Mouse (Mus musculus): ENCODE data around the gene Klhdc10.
"Not testable (repeated sequence)": the region's sequence is repeated elsewhere in the genome, so short reads cannot be mapped to it uniquely, and the experiment has no call there.

The Klhdc10 gene

GRCm38 (mm10) chr6:30401308-30402015 is at the start of gene Klhdc10:
Gene Klhdc10 (plus strand): TSS chr6:30401868.
- peak; percentile 99 for DNase-seq (ENCODE audit: low spot score in 2 of 2)

GRCm38 (mm10) chr6:30352762-30353161 is 48.9 kb upstream of the Klhdc10 start:
- no peak for DNase-seq (ENCODE audit: low spot score in 2 of 2)

- DNase-seq (ENCODE audit: low spot score in 2 of 2): peak; percentile 26 to 37
Measured at GRCm38 (mm10) chr6:30353661-30354060, 48.0 kb upstream of the Klhdc10 start.

GRCm38 (mm10) chr6:30354760-30355159 is 46.9 kb upstream of the Klhdc10 start:
- DNase-seq (ENCODE audit: low spot score in 2 of 2): peak; percentile 40 to 55

GRCm38 (mm10) chr6:30355701-30356100 is 46.0 kb upstream of the Klhdc10 start:
- DNase-seq (ENCODE audit: low spot score in 2 of 2): peak; percentile 23 to 40

DNA sequence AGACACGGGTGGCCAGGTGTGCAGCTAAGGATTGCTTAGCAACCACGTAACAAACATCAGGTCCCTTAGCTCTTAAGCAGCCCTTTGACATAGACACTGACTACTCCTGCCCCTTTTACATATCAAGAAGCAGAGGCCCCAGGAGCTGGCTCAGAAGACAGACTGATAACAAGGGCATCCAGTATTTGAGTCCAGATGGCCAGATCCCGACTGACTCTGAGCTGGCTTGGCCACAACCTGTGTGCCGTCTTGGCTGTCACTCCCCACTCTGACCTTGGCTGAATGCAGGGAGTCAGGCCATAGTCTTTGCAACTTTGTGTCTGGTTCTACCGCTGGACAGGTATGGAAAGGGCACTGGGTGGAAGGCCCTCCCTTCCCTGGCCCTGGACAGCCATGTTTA is 45.5 kb upstream of the Klhdc10 start:
- no peak for DNase-seq (ENCODE audit: low spot score in 2 of 2)

DNA sequence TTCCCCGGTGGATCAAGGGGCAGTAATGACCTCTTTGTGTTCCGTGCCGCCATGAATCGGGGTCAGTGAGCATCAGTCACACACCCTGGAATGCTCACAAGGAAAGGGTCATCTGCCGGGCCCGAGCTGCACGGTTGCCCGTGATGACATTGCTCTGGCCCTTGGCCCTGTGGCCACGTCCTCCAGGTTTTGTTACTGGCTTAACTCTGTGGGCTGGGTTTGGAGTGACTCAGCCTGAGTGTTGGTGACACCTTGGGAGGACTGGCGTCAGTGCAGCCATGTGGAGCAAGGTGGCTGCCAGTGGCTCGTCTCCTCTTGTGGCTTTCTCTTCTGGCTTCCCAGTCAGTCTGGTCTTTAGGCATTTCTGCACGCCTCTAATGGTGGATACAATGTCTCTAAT is 45.0 kb upstream of the Klhdc10 start:
- peak; percentile 45 to 68 for DNase-seq (ENCODE audit: low spot score in 2 of 2)

GRCm38 (mm10) chr6:30357561-30358177 is 44.0 kb upstream of the Klhdc10 start:
- DNase-seq (ENCODE audit: low spot score in 2 of 2): peak; percentile 78 to 85

DNA sequence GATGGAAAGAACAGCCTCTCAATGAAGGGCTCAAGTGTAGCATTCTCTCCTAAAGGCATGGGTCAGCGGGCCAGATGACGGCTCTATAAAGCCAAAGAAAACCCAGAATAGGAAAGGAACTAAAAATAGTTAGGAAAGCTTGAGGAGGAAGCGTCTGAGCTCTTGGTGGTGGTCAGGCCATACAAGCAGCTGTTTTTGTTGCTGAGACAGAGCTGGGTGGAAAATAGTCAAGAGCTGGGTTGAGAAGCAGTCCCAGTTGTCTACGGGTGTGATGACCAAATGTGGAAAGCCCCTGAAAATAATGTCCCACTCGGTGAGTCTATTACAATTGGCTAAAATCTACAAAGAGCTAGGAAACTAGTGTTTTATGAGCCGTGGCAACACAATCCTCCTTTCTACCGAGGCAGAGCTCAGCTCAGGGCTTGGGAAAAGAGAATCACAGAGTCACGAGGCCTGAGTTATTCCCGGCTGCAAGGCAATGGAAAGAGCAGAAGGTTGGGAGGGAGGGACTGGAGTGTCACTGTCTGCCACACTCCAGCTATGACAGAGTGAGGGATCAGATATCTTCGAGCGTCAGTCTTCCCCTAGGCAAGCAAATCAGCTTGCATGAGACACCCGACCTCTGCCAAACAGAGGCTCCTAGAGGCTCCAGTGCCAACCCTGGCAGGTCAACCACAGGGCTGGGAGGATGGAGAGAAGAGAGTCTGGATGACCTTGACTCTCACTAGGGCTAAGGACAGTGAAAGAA is 41.7 kb upstream of the Klhdc10 start:
- DNase-seq (ENCODE audit: low spot score in 2 of 2): no peak

DNA sequence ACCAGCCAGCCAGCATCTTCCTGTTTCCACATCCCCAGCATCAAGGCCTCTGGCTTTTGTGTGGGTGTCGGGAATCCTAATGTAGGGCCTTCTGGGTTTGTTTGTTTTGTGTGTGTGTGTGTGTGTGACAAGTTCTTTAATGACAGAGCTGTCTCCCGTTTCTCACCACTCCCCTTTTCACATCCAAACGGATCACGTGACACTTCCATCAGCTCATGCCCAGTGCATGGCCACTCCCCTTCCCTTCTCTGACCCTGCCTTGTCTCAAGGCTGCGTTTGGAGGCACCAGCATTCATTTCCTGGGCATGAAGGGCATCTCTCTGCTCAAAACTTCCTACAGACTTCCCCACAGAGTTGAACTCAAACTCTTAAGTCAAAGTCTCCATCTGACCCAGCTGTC is 37.9 kb upstream of the Klhdc10 start:
- no peak for DNase-seq (ENCODE audit: low spot score in 2 of 2)

GRCm38 (mm10) chr6:30369291-30369690 is 32.4 kb upstream of the Klhdc10 start:
- no peak for DNase-seq (ENCODE audit: low spot score in 2 of 2)

GRCm38 (mm10) chr6:30372627-30373369 is 28.9 kb upstream of the Klhdc10 start:
- no peak for DNase-seq (ENCODE audit: low spot score in 2 of 2)

DNA sequence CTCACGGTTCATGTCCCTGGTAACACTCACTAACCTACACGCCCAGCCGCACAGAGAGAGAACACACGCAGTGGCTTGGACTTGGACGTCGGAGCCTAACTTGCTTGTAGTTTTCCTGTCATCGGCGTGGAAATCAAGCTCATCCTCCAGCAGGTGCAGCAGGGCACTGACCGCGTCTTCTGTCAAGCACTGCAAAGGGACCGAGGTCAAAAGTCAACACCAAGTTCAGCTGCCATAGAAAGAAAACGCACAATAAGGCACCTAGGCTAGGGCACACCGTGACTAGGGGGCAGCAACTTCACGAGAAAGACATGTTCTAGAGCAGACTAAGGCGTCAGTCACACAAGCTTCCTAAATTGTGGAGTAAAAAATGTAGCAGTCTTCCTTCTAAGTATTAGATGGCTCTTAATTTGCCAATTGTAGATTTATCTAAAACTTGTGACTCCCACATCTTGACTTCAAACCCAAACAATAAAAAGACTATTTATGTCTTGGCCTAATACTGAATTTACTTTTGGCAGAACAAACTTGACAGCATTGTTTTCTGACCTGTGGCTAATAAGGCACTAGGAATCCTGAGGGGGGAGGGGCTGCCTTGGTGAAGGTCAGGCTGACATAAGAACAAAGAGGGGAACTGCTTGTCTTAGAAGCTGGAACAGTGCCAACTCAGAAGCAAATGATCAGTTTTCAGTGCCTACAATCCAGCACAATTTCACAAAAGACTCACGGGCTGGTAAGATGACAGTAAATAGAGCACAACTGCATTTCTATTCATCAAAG is 26.7 kb upstream of the Klhdc10 start:
- no peak for DNase-seq (ENCODE audit: low spot score in 2 of 2)

- DNase-seq (ENCODE audit: low spot score in 2 of 2): no peak
Measured at GRCm38 (mm10) chr6:30375791-30376190, 25.9 kb upstream of the Klhdc10 start.

DNA sequence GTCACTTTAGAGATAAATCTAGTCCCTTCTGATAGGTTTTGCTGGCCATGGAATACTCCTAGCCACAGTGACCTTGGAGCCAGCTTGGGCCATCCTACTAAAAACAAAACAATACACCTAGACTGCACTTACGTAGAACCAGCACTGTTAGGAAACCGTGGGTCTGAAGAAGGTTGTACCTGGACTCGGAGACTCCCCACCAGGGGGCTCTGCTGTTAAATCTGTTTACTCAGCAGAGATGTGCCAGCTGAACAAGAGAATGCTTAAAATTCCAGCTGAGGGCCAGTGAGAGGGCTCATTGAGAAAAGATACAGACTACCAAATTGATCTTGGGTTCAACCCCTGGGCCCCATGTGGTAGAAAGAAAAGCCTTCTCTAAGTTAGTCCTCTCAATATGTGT is 20.6 kb upstream of the Klhdc10 start:
- no peak for DNase-seq (ENCODE audit: low spot score in 2 of 2)

- not testable (repeated sequence) for DNase-seq (ENCODE audit: low spot score in 2 of 2)
Measured at GRCm38 (mm10) chr6:30390271-30390670, 11.4 kb upstream of the Klhdc10 start.

DNA sequence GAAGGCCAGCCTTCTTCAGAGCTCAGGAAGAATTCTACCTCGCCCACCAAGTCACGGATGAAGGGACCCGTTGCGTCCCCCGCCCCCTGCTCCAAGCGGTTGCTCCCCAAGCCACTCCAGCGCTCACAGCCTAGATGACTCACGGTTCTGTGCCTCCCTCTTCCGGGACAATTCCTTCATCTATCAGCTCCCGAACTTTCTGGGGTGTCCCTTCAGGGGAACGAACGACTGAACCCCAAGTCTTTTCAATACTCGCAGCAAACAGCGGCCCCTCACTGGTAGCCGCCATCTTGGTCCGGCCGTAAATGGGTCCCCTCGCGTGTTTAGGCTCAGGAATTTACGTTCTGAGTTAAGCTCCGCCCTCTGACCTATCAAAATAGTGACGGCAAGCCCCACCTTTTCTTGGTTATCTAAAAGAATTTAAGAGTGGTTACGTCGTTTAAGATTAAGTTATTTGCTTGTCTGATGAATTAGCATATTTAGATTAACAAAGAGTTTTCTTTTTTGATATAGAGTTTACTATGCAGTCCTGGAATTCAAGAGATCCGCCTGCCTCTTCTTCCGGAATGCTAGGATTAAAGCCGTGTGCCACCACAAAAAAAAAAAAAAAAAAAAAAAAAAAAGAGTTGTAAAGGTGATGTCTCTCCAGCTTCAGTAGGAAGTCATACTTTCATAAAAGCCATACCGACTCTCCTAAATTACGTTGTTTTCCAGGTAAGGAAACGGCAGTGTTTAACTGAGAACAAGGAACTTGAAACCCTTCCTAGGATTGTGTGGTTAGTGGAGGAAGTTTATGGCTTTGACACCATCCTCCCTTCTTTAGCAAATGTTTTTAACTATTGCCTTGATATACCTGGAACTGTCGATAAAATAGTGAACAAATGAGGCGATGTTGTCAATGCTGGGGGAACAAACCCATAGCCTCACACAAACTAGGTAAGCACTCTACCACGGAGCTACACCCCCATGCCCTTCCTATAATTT is 10.7 kb upstream of the Klhdc10 start, which contains the start of gene Zc3hc1:
Gene Zc3hc1 (minus strand): TSS at position 315 of the 984 bp plus-strand sequence.
- peak; percentile 79 to 86 for DNase-seq (ENCODE audit: low spot score in 2 of 2)

DNA sequence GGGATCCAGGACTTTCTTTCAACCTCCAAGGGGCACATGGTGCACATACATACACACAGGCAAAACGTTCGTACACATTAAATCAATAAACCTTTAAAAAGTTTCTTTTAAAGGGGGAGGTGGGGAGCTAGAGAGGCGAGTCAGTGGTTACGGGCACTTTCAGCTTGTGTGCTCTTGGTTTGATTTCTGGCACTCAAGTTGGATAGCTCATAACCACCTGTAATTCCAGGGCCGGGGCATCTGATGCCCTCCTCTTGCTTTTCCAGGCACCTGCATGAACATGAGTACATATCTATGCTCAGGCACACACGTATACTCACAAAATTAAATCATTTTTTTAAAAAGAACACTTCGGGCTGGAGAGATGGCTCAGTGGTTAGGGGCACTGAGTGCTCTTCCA is 9.7 kb upstream of the Klhdc10 start:
- no peak for DNase-seq (ENCODE audit: low spot score in 2 of 2)

DNA sequence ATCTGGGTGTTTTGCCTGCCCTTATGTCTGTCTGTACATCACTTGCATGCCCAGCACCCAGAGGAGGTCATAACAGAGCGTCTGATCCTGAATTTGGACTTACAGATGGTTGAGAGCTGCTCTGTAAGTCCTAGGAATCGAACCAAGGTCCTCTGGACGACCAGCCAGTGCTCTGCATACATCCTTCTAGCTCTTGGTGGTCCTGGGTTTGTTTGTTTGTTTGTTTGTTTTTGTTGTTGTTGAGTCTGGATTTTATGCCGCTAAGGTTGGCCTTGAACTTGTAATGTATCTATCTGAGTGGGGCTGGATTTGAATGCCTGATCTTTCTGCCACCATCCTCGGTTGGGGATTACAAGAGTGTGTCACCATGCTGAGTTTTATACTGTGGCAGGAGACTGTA is 1.5 kb upstream of the Klhdc10 start:
- no peak for DNase-seq (ENCODE audit: low spot score in 2 of 2)

GRCm38 (mm10) chr6:30400716-30401115 is 952 bp upstream of the Klhdc10 start:
- no peak for DNase-seq (ENCODE audit: low spot score in 2 of 2)

All from natural killer cell, adult 2 months (primary cell).